Comparison of ENCODE assay signal across 9 mouse cellular contexts in the genomic region with DNA sequence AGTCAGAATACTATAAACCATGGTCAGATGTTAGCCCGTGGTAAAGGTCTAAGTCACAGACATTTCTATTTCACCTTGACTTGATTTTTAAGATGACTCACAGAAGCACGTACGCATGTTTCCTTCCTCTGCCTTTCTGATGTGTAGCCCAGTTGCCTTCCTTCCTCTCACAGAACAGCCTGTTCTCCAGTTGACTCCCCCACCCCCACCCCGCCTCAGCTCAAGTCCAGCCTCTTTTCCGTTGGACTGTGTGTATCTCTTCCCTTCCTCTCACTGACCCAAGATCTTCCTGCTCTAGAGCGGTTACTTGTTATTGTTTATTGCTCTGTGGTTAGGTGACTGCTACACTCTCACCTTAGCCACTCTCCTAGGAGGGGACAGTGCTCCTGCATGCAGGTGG. TPM values are rescaled to one million over a fixed set of nuclear protein-coding genes. Genes with fewer than 3 reads are reported as not detected.
DNase-seq lines count a peak whose midpoint lies in the region; ATAC-seq and TF ChIP-seq lines count a peak whose summit lies in the region.
"Had no signal": no experiment of that assay in that cellular context is flagged by ENCODE, and none has a peak within 500 bp of the region (broad histone marks: within the 10 kb centered on the region; RNA-seq: fewer than 3 reads in every experiment).

No protein-coding gene starts in this region.

- DNase-seq in MEL (ENCODE audit: low read depth, low spot score): peak; percentile 16
- peak; percentile 71 for DNase-seq in kidney, adult 2 months
- DNase-seq in liver, postnatal 0 days: peak; percentile 38
- no peak for DNase-seq in cerebellum, adult 18-20 months
- DNase-seq in T-cell, adult 2 months (ENCODE audit: low spot score): no peak
- DNase-seq: right cerebral cortex, postnatal 25 days had no signal

- 0 out of 4 replicates have a peak, but pooled peaks cover 0 to 3% of the 10 kb centered on the region in 2 experiments for H3K4me1 ChIP-seq in MEL (ENCODE audit: control insufficient read depth in 1 of 2, insufficient read depth in 2 of 2, low read length in 2 of 2)
- peaks cover 3% of the 10 kb centered on the region; the same call in 1 of the 2 replicates for H3K4me1 ChIP-seq in kidney, adult 2 months (ENCODE audit: control insufficient read depth, insufficient read depth, low read length)
- peaks cover 2% of the 10 kb centered on the region; the same call in 1 of the 2 replicates for H3K4me1 ChIP-seq in liver, postnatal 0 days (ENCODE audit: insufficient read depth)
- H3K4me1 ChIP-seq: hindbrain, embryonic 12.5 days had no signal

- TF ChIP-seq CTCF in MEL (IDR thresholded peaks at IDR 0.05 in 2 of 3, conservative IDR thresholded peaks at IDR 0.05 in 1 of 3; ENCODE audit: control insufficient read depth in 1 of 3, insufficient read depth in 1 of 3, low read depth in 2 of 3, low read length in 3 of 3, poor library complexity in 1 of 3, severe bottlenecking in 1 of 3): no peak
- no peak for TF ChIP-seq CTCF in kidney, adult 2 months (conservative IDR thresholded peaks at IDR 0.05; ENCODE audit: insufficient read depth, insufficient read length, low read depth, low read length)
- no peak for TF ChIP-seq CTCF in liver, postnatal 0 days (IDR thresholded peaks at IDR 0.05; ENCODE audit: low read depth)

- no peaks in the 10 kb centered on the region for H3K9me3 ChIP-seq in MEL (replicated peaks; ENCODE audit: insufficient read depth, low read length)
- no peaks in the 10 kb centered on the region for H3K9me3 ChIP-seq in liver, postnatal 0 days (ENCODE audit: low read length)

- H3K27me3 ChIP-seq in MEL (ENCODE audit: control insufficient read depth in 1 of 2, insufficient read depth in 2 of 2, low read length in 2 of 2): no peaks in the 10 kb centered on the region
- no peaks in the 10 kb centered on the region for H3K27me3 ChIP-seq in kidney, adult 2 months (replicated peaks; ENCODE audit: control insufficient read depth, insufficient read depth, low read length)
- no peaks in the 10 kb centered on the region for H3K27me3 ChIP-seq in liver, postnatal 0 days (ENCODE audit: insufficient read depth, low read length)
- H3K27me3 ChIP-seq: hindbrain, embryonic 12.5 days had no signal

- peak; percentile 81 for ATAC-seq in granulocyte monocyte progenitor cell, adult 5-6 weeks (replicated peaks; ENCODE audit: poor library complexity, severe bottlenecking)
- ATAC-seq in liver, postnatal 0 days: peak; percentile 69; the same call in 1 of the 2 replicates
- ATAC-seq in frontal cortex, adult (ENCODE audit: low TSS enrichment): no peak

- no peak overlapping the region for H3K4me3 ChIP-seq in MEL (ENCODE audit: control insufficient read depth in 1 of 2, insufficient read depth in 1 of 2, low read depth in 2 of 2, low read length in 2 of 2)
- no peak overlapping the region for H3K4me3 ChIP-seq in kidney, adult 2 months (ENCODE audit: insufficient read depth, low read depth, low read length)
- H3K4me3 ChIP-seq in liver, postnatal 0 days (ENCODE audit: low read depth, low read length): no peak overlapping the region
- H3K4me3 ChIP-seq: hindbrain, embryonic 12.5 days had no signal

- no peaks in the 10 kb centered on the region for H3K79me2 ChIP-seq in MEL (ENCODE audit: control insufficient read depth, insufficient read depth, low read length, poor library complexity)

- H3K36me3 ChIP-seq in MEL (ENCODE audit: control insufficient read depth in 1 of 2, insufficient read depth in 2 of 2, low read length in 2 of 2): no peaks in the 10 kb centered on the region
- no peaks in the 10 kb centered on the region; the same call in 1 of the 2 replicates for H3K36me3 ChIP-seq in kidney, adult 2 months (ENCODE audit: control insufficient read depth, insufficient read depth, low read length)
- H3K36me3 ChIP-seq in liver, postnatal 0 days (replicated peaks; ENCODE audit: insufficient read depth, low read length): peaks cover 3% of the 10 kb centered on the region; the same call in 1 of the 2 replicates

- no peak for TF ChIP-seq RAD21 in MEL (IDR thresholded peaks at IDR 0.05; ENCODE audit: low read depth, low read length)

- no peak for TF ChIP-seq POLR2A in MEL (IDR thresholded peaks at IDR 0.05; ENCODE audit: control insufficient read depth in 1 of 2, insufficient read depth in 1 of 2, low read depth in 1 of 2, low read length in 2 of 2, poor library complexity in 1 of 2)
- no peak for TF ChIP-seq POLR2A in kidney, adult 2 months (IDR thresholded peaks at IDR 0.05; ENCODE audit: low read depth, low read length)

- peak overlapping the region; percentile 31; the same call in 1 of the 2 replicates for H3K4me2 ChIP-seq in liver, postnatal 0 days (ENCODE audit: low read depth, low read length)
- H3K4me2 ChIP-seq: hindbrain, embryonic 12.5 days had no signal

- H3K27ac ChIP-seq in MEL (ENCODE audit: control insufficient read depth, low read depth, low read length): no peak overlapping the region
- H3K27ac ChIP-seq in kidney, adult 2 months (ENCODE audit: insufficient read depth, low read depth, low read length): peak overlapping the region; percentile 84
- H3K27ac ChIP-seq in liver, postnatal 0 days (ENCODE audit: low read depth): peak overlapping the region; percentile 69
- H3K27ac ChIP-seq: hindbrain, embryonic 12.5 days had no signal

- no peak overlapping the region for H3K9ac ChIP-seq in MEL (ENCODE audit: control insufficient read depth, low read depth, low read length, poor library complexity, severe bottlenecking)
- H3K9ac ChIP-seq in liver, postnatal 0 days (replicated peaks): no peak overlapping the region
- H3K9ac ChIP-seq: hindbrain, embryonic 12.5 days had no signal

- TF ChIP-seq EP300 in MEL (IDR thresholded peaks at IDR 0.05; ENCODE audit: low read depth in 1 of 2, low read length in 2 of 2): 0 out of 4 replicates have a peak, but pooled peaks of 1 of the 2 experiments have one; percentile 9
- TF ChIP-seq EP300 in liver, postnatal 0 days (IDR thresholded peaks at IDR 0.05; ENCODE audit: low read depth): peak; percentile 66

- WGBS in kidney, adult 2 months: 54% methylated on average over 6 of the region's 6 CpGs
- WGBS in liver, postnatal 0 days (ENCODE audit: insufficient replicate concordance): 26% methylated on average over 6 of the region's 6 CpGs

TF ChIP-seq in MEL, 35 proteins besides CTCF, POLR2A, EP300 and RAD21:
- no peak for TF ChIP-seq JUND (IDR thresholded peaks at IDR 0.05; ENCODE audit: low read depth, low read length)
- TF ChIP-seq USF2 (IDR thresholded peaks at IDR 0.05; ENCODE audit: borderline replicate concordance in 1 of 2, insufficient read depth in 1 of 2, low read depth in 1 of 2, low read length in 2 of 2): no peak
- TF ChIP-seq MEF2A (IDR thresholded peaks at IDR 0.05; ENCODE audit: extremely low read depth, insufficient replicate concordance, low read depth, low read length, poor library complexity, severe bottlenecking): no peak
- TF ChIP-seq SMC3 (IDR thresholded peaks at IDR 0.05; ENCODE audit: low read depth, low read length): no peak
- TF ChIP-seq RCOR1 (IDR thresholded peaks at IDR 0.05; ENCODE audit: low read depth, low read length): no peak

RNA-seq across cellular contexts. Expression of a gene that starts 49.5 kb away (rescaled TPM):
- not detected in 2 replicates for total RNA-seq in MEL (2012; rRNA removed)
- not detected for polyA plus RNA-seq in MEL (2012; ENCODE audit: insufficient read depth in 1 of 2, insufficient read length in 2 of 2, low read depth in 1 of 2, low replicate concordance in 2 of 2, missing spikeins in 1 of 2)
- not detected in 2 replicates for total RNA-seq in granulocyte monocyte progenitor cell, adult 5-6 weeks (2014; fragmentation: Nextera tagmentation)
- total RNA-seq in granulocyte monocyte progenitor cell, adult 5-6 weeks (2017): not detected in 2 replicates
- not detected in 2 replicates for polyA plus RNA-seq in kidney, adult 2 months (2012; rRNA removed)
- polyA plus RNA-seq in liver, postnatal 0 days (2015; fragmentation: Nextera tagmentation; extraction: Ambion mirVana): not detected in 2 replicates
- polyA plus RNA-seq: hindbrain, embryonic 12.5 days had no signal

RNA-seq across cellular contexts. Expression of a gene that starts 54.0 kb away (rescaled TPM):
- 29.8 and 31.2 TPM in 2 replicates for total RNA-seq in MEL (2012; rRNA removed)
- polyA plus RNA-seq in MEL (2012; ENCODE audit: insufficient read depth in 1 of 2, insufficient read length in 2 of 2, low read depth in 1 of 2, low replicate concordance in 2 of 2, missing spikeins in 1 of 2): 100 to 1,000 TPM in 1 of 2 experiments, 10 to 100 TPM in 1; 53.4 to 239 TPM
- 41.9 and 56.0 TPM in 2 replicates for total RNA-seq in granulocyte monocyte progenitor cell, adult 5-6 weeks (2014; fragmentation: Nextera tagmentation)
- 37.4 and 38.8 TPM in 2 replicates for total RNA-seq in granulocyte monocyte progenitor cell, adult 5-6 weeks (2017)
- polyA plus RNA-seq in kidney, adult 2 months (2012; rRNA removed): 2.2 and 2.5 TPM in 2 replicates
- 11.8 and 12.6 TPM in 2 replicates for polyA plus RNA-seq in liver, postnatal 0 days (2015; fragmentation: Nextera tagmentation; extraction: Ambion mirVana)

Comparison
In these comparisons a context has a peak if more than half of its experiments do, and no peak if none do; other contexts are left out.
1. DNase-seq: peak in MEL (single experiment), kidney, adult 2 months (single experiment) and liver, postnatal 0 days (single experiment); none in cerebellum, adult 18-20 months (0 of 2) and T-cell, adult 2 months (single experiment).